ENCODE assay signal across 16 mouse cellular contexts in the genomic region with DNA sequence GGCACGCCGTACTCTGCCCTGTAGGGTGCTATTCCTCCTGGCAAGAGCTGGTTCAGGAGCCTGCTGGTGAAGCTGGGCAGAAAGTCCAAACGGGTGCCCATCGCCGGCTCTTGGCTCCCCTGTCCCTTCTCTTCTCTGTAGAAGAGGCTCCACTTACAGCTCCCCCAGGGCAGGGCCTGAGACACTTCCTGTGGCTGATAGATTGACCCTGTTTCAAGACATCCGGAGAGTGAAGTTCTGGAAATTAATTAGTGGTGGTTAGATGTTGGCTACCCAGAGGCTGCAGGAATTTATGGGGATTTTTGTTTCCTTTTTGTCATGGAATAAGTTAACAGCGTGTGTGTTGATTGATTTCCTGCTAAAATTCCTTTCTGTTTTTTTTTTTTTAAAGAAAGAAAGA.
DNase-seq lines count a peak whose midpoint lies in the region; ATAC-seq and TF ChIP-seq lines count a peak whose summit lies in the region.
"Had no signal": no experiment of that assay in that cellular context is flagged by ENCODE, and none has a peak within 500 bp of the region (broad histone marks: within the 10 kb centered on the region; RNA-seq: fewer than 3 reads in every experiment).

No protein-coding gene starts in this region.

- H3K4me2 ChIP-seq in lung, postnatal 0 days (replicated peaks; ENCODE audit: low read depth, low read length), result no peak overlapping the region
- no peak overlapping the region for H3K4me2 ChIP-seq in intestine, embryonic 16.5 days (ENCODE audit: low read depth, low read length)
- H3K4me2 ChIP-seq in hindbrain, embryonic 13.5 days, result no peak overlapping the region
- H3K4me2 ChIP-seq: heart, embryonic 12.5 days; liver, embryonic 15.5 days had no signal

- no peak overlapping the region for H3K9ac ChIP-seq in lung, postnatal 0 days (replicated peaks; ENCODE audit: low read depth)
- no peak overlapping the region for H3K9ac ChIP-seq in intestine, embryonic 16.5 days (ENCODE audit: low read depth, low read length)
- no peak overlapping the region for H3K9ac ChIP-seq in hindbrain, embryonic 13.5 days
- H3K9ac ChIP-seq: heart, embryonic 12.5 days; liver, embryonic 15.5 days had no signal

- H3K27me3 ChIP-seq in heart, embryonic 10.5 days (ENCODE audit: insufficient read depth, poor library complexity, severe bottlenecking), result peaks cover 38% of the 10 kb centered on the region
- no peaks in the 10 kb centered on the region for H3K27me3 ChIP-seq in lung, postnatal 0 days (replicated peaks; ENCODE audit: insufficient read depth, low read length)
- H3K27me3 ChIP-seq in intestine, embryonic 16.5 days (replicated peaks; ENCODE audit: control insufficient read depth, insufficient read depth, low read length), result 0 out of 2 replicates have a peak, but pooled peaks cover 3% of the 10 kb centered on the region
- H3K27me3 ChIP-seq in hindbrain, embryonic 13.5 days, result 0 out of 2 replicates have a peak, but pooled peaks cover 6% of the 10 kb centered on the region

- no peak overlapping the region for H3K4me3 ChIP-seq in heart, embryonic 10.5 days
- H3K4me3 ChIP-seq in lung, postnatal 0 days (ENCODE audit: low read depth, low read length), result no peak overlapping the region
- H3K4me3 ChIP-seq in intestine, embryonic 16.5 days (ENCODE audit: low read length), result no peak overlapping the region
- H3K4me3 ChIP-seq in hindbrain, embryonic 13.5 days, result no peak overlapping the region
- H3K4me3 ChIP-seq: heart, embryonic 12.5 days; liver, embryonic 15.5 days; midbrain, embryonic 10.5 days had no signal

- peaks cover 25% of the 10 kb centered on the region for H3K4me1 ChIP-seq in heart, embryonic 10.5 days
- H3K4me1 ChIP-seq in lung, postnatal 0 days (ENCODE audit: insufficient read depth, low read depth, low read length), result peaks cover 4% of the 10 kb centered on the region; the same call in 1 of the 2 replicates
- no peaks in the 10 kb centered on the region for H3K4me1 ChIP-seq in intestine, embryonic 16.5 days (ENCODE audit: control insufficient read depth, insufficient read depth, low read length)
- H3K4me1 ChIP-seq in hindbrain, embryonic 13.5 days (replicated peaks), result peaks cover 57% of the 10 kb centered on the region

- TF ChIP-seq CTCF in lung, postnatal 0 days (IDR thresholded peaks at IDR 0.05), result no peak

- no peaks in the 10 kb centered on the region for H3K9me3 ChIP-seq in heart, embryonic 10.5 days
- no peaks in the 10 kb centered on the region for H3K9me3 ChIP-seq in lung, postnatal 0 days (ENCODE audit: low read length)
- H3K9me3 ChIP-seq in intestine, embryonic 16.5 days (ENCODE audit: control insufficient read depth, low read length), result no peaks in the 10 kb centered on the region
- no peaks in the 10 kb centered on the region for H3K9me3 ChIP-seq in hindbrain, embryonic 13.5 days
- H3K9me3 ChIP-seq: heart, embryonic 12.5 days; liver, embryonic 15.5 days; midbrain, embryonic 10.5 days had no signal

- H3K27ac ChIP-seq in heart, embryonic 10.5 days, result peak overlapping the region; percentile 18; the same call in 1 of the 2 replicates
- H3K27ac ChIP-seq in lung, postnatal 0 days (ENCODE audit: low read length), result no peak overlapping the region
- H3K27ac ChIP-seq in intestine, embryonic 16.5 days (ENCODE audit: low read length), result no peak overlapping the region
- H3K27ac ChIP-seq in hindbrain, embryonic 13.5 days, result no peak overlapping the region

- H3K36me3 ChIP-seq in heart, embryonic 10.5 days, result no peaks in the 10 kb centered on the region
- no peaks in the 10 kb centered on the region for H3K36me3 ChIP-seq in lung, postnatal 0 days (ENCODE audit: insufficient read depth, low read length)
- H3K36me3 ChIP-seq in intestine, embryonic 16.5 days (ENCODE audit: control insufficient read depth, insufficient read depth, low read length), result no peaks in the 10 kb centered on the region
- H3K36me3 ChIP-seq in hindbrain, embryonic 13.5 days, result no peaks in the 10 kb centered on the region
- H3K36me3 ChIP-seq: heart, embryonic 12.5 days; liver, embryonic 15.5 days; midbrain, embryonic 10.5 days had no signal

- peak; percentile 43; the same call in 1 of the 2 replicates for ATAC-seq in lung, postnatal 0 days
- ATAC-seq in intestine, embryonic 16.5 days, result no peak
- ATAC-seq in hindbrain, embryonic 13.5 days (ENCODE audit: low FRiP score), result no peak
- ATAC-seq: activated CD4-positive, CD25-positive, alpha-beta regulatory T cell, adult 4 months had no signal

- DNase-seq in heart, embryonic 10.5 days (ENCODE audit: low spot score), result no peak
- DNase-seq in heart, adult 8-10 months (ENCODE audit: low spot score), result no peak
- DNase-seq in lung, postnatal 0 days (ENCODE audit: low spot score), result peak; percentile 39
- DNase-seq in lung, postnatal 25 days (ENCODE audit: low spot score), result no peak
- peak; percentile 29 to 63 for DNase-seq in kidney, postnatal 25 days
- DNase-seq in thymus, postnatal 4 days, result no peak
- DNase-seq: cerebellum, postnatal 10 days; gastrocnemius, postnatal 10 days; retina, postnatal 1 day; thymus, adult 18-20 months had no signal

- no peak for TF ChIP-seq EP300 in lung, postnatal 0 days (IDR thresholded peaks at IDR 0.05)

- WGBS in heart, embryonic 10.5 days, result 54% methylated on average over 7 of the region's 7 CpGs
- 45% methylated on average over 7 of the region's 7 CpGs for WGBS in lung, postnatal 0 days
- WGBS in intestine, embryonic 16.5 days, result 53% methylated on average over 7 of the region's 7 CpGs
- 63% methylated on average over 7 of the region's 7 CpGs for WGBS in hindbrain, embryonic 13.5 days

Comparison
In these comparisons a context has a peak if more than half of its experiments do, and no peak if none do; other contexts are left out.
1. DNase-seq: peak in lung, postnatal 0 days (single experiment) and kidney, postnatal 25 days (2 of 2); none in heart, embryonic 10.5 days (single experiment), heart, adult 8-10 months (single experiment), lung, postnatal 25 days (single experiment) and thymus, postnatal 4 days (single experiment).